Mouse (Mus musculus) cortical plate, adult 2 months (tissue): ENCODE measurements around the gene Trpv2. TPM values are rescaled to one million over a fixed set of nuclear protein-coding genes. Genes with fewer than 3 reads are reported as not detected.

Source experiments
- H3K27ac ChIP-seq: fragments of 200-500 bp; 2 replicates; pipeline ENCODE4 v1.5.1; 2012; ENCODE audit warnings: low read length, control low read depth, inconsistent platforms; ENCODE audit not compliant: insufficient read depth
- H3K4me1 ChIP-seq: fragments of 200-500 bp; 2 replicates; pipeline ENCODE4 v1.6.1; 2011; ENCODE audit warnings: low read length; ENCODE audit not compliant: control insufficient read depth, insufficient read depth
- H3K4me3 ChIP-seq: fragments of 200-500 bp; 2 replicates; pipeline ENCODE4 v1.5.1; 2011; ENCODE audit warnings: mild to moderate bottlenecking, low read length, control low read depth; ENCODE audit not compliant: insufficient read depth
- CTCF ChIP-seq: fragments of 200-500 bp; IDR thresholded peaks from 2 replicates; pipeline ENCODE4 v1.5.1; 2011; ENCODE audit warnings: mild to moderate bottlenecking, control low read depth, low read length; ENCODE audit not compliant: insufficient read depth; ENCODE audit errors: extremely low read depth
- POLR2A ChIP-seq: fragments of 200-500 bp; IDR thresholded peaks from 2 replicates; pipeline ENCODE4 v1.6.1; 2011; ENCODE audit warnings: mild to moderate bottlenecking, low read length, control low read depth; ENCODE audit not compliant: insufficient read depth; ENCODE audit errors: extremely low read depth
- polyA plus RNA-seq: library from polyadenylated mRNA; depleted of rRNA; stranded (reverse); fragments of >200 nt; gene quantifications from 2 replicates; pipeline ENCODE4 v1.2.3, GENCODE M21; 2012; rRNA removed

Gene Trpv2
- polyA plus RNA-seq: 23.4 and 23.5 TPM in 2 replicates

DNA sequence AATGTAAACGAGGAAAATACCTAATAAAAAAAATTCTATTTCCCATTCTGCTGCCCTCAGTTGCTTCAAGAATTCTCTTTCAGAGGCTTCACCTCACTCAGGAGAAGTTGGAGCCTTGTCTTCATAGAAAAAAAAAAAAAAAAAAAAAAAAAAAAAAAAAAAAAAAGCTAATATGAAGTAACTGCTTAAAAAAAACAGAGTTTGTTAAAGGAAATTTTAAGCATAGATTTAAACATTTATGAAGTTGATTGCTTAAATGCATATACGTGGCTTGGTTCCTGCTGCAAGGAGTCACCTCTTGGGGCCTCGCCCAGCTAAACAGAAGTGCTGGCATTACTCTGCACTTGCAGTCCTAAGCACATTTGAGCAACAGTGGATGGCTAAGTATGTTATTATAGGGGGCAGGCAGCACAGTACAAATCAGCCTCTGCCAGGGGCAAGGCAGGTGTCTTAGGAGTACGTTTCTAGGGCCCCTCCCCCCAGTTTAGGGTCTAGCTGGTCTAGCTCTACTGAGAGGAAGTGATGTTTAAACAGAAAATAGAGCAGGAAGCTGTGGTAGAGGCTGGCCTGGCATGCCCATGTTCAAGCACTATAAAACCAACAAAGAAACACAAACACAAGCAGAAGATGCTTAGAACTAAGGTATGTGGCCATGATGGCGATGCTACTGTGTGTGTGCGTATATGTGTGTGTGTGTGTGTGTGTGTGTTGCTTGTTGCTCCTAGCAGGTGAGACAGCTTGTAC is at the start of gene Trpv2:
Gene Trpv2, plus strand, starts transcription at position 528 of the 744 bp plus-strand sequence.
- TF ChIP-seq CTCF (no peak), POLR2A (no peak)
- Histone ChIP-seq H3K27ac (no peak within 1 kb of the TSS), H3K4me3 (peak within 1 kb of the TSS; percentile 63), H3K4me1 (no peaks in the 10 kb centered on the region)

DNA sequence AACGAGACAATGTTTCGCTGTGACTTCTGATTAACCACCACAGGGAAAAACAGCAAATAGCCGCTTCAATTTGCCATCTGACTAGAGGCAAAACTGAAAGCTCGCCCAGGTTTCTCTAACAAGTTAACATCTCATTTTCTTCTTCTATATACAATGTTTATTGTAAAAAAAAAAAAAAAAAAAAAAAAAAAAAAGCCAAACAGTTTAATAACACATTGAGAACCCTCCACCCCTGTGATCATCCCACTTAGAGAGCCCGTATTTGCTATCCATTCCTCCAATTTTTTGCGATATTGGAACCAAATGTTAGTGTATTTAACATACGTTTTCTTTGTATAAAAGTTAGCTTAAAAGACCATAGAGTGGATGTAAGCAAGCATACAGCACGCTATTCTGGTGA is 37.2 kb upstream of the Trpv2 start:
- no peak for TF ChIP-seq POLR2A
- no peak for TF ChIP-seq CTCF
- no peaks in the 10 kb centered on the region for H3K4me1 ChIP-seq
- H3K4me3 ChIP-seq: no peak overlapping the region
- H3K27ac ChIP-seq: no peak overlapping the region

DNA sequence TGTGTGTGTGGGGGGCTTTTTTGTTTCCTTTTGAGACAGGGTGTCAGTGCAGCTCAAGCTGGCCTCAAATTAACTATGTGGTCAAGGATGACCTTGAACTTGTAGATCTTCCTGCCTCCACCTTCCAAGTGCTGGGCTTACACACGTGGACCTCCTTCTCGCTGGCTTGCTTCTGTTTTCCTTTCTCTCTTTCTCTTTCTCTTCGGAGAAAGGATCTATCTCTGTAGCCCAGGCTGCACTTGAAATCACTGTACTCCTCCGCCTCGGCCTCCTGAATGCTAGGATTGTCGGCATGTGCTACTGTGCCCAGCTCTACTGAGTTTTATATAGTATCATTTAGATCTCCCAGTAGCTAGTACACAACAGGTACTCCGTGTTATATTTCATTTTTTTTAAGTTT is 36.7 kb upstream of the Trpv2 start:
- no peaks in the 10 kb centered on the region for H3K4me1 ChIP-seq
- no peak for TF ChIP-seq POLR2A
- TF ChIP-seq CTCF: no peak
- H3K27ac ChIP-seq: no peak overlapping the region
- no peak overlapping the region; the same call in 1 of the 2 replicates for H3K4me3 ChIP-seq

DNA sequence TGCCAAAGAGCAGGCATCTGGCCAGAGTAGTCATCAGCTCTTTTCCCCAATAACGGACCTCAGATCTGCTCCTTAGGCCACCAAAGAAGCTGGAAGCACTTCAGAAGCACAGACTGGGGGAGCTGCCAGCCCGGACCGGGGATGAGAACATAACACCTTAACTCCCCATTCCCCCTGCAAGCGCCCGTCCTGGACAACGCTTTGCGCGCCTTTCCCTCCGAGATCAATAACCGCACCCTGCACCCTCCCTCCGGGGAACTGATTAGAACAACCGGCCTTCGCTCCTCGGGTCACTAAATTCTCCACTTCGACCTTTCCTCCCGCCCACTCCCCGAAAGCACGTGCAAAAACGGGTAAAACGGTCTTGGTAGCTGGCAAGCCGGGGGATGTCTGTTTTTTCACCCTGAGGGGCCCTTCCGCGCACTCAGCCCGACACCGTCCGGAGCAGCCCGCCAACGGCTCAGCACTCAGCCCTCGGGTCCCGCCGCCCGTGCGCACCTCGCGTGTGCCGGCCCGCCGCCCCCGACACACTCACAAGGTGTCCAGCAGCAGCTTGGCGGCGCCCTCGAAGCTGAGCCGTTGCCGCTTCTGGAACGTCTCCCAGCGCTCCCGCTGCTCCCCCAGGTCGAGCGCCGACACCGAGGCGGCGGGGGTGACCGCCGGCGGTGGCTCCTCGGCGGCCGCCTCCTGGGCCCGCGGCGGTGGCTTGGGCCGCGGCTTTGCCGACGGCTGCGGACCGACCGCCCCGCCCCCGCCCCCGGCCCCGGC is 35.8 kb upstream of the Trpv2 start:
- Histone ChIP-seq H3K4me1 (no peaks in the 10 kb centered on the region), H3K4me3 (peak overlapping the region; percentile 53), H3K27ac (peak overlapping the region; percentile 65; the same call in 1 of the 2 replicates)
- no peak for TF ChIP-seq CTCF
- no peak for TF ChIP-seq POLR2A

DNA sequence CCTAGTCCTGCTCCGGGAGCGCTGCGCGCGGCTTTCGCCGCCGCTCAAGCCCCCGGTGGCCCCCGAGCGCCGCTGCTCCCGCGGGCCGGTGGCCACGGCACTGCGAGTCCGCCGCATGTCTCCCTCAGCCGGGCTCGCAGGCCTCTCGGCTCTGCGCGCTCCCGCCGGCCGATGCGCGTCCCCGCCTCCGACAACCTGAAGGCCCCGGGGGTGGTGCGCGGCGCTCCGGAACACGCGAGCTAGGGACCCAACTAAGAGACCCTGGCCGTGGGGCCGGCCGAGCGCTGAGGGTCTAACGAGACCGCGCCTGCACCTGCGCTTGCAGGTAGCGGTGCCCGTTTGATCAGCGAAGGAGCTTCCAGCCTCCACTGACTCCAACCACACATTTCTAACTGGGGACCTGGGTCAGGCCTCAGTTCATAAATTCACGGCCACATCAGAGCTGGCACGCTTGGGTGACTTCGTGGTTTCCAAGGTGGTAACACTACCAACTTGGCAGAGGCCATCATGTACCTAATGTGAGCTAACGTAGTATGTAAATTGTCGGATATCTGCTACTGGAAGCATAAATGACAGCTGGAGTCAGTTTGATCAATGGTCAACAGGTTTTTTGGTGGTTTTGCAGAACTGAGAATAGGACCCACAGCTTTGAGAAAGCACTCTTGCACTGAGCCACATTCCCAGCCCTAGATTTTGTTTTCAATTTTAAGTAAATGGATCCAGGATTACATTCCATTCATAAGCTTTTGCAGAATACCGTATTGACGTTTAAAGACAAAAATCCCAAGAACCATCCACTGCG is 35.0 kb upstream of the Trpv2 start, which contains the start of gene Cenpv:
Gene Cenpv, minus strand, starts transcription at position 173 of the 802 bp plus-strand sequence.
- TF ChIP-seq CTCF (no peak), POLR2A (no peak)
- H3K4me3 ChIP-seq: peak within 1 kb of the TSS; percentile 53
- no peaks in the 10 kb centered on the region for H3K4me1 ChIP-seq
- H3K27ac ChIP-seq: peak within 1 kb of the TSS; percentile 65

DNA sequence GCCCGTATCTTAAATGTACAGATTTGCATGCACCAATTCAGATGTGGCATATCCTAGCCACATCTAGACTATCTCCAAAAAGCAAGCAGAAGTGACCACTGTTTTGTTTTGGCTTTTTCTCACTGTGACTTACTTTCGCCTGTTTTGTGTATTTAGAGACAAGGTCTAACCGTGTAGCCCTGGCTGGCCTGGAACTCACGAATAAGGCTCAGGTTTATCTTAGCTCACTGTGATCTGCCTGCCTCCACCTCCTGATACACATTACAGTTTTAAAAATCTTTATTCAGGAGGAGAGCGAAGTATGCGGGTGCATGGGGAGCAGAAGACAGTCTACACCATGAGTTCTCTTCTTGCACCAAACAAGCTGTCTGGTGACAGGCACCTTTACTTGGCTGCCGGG is 34.1 kb upstream of the Trpv2 start:
- Histone ChIP-seq H3K27ac (no peak overlapping the region), H3K4me3 (no peak overlapping the region), H3K4me1 (no peaks in the 10 kb centered on the region)
- TF ChIP-seq POLR2A (no peak), CTCF (no peak)

DNA sequence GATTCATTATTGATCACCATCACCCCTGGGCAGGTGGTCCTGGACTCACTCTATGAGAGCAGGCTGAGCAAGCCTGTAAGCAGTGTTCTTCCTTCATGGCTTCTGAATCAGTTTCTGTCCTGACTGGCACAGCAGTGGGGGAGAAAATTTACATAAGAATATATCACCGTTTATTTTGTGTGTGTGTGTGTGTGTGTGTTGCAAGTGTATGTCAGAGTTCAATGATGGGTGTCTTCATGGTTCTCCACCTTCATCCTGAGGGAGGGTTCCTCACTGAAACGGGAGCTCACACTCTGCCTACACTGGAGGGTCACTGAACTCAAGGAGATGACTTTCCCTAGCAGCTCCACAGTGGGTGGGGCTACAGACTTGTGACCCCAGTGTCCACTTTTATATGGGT is 33.3 kb upstream of the Trpv2 start:
- no peak overlapping the region for H3K27ac ChIP-seq
- H3K4me3 ChIP-seq: no peak overlapping the region
- TF ChIP-seq POLR2A (no peak), CTCF (no peak)
- no peaks in the 10 kb centered on the region for H3K4me1 ChIP-seq

DNA sequence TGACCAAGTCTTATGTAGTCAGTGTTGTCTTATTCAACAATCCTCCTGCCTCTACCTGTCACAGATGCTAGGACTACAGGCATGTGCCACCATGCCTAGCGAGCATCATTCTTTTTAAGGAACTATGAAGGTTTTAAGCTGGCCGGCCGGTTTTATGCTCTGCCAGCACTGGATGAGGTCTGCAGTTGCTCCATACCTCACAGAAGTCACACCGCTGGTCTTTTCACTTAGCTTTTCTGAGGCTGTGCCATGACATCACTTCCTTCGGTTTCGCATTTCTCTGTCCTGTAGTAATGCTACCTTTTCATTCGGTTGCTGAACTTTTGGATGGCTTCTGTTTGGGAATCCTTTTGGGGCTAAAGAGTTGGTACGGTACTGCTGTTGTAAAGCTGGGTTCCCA is 32.7 kb upstream of the Trpv2 start:
- H3K27ac ChIP-seq: no peak overlapping the region
- H3K4me3 ChIP-seq: no peak overlapping the region
- TF ChIP-seq POLR2A (no peak), CTCF (no peak)
- no peaks in the 10 kb centered on the region for H3K4me1 ChIP-seq

- H3K4me1 ChIP-seq: no peaks in the 10 kb centered on the region
- H3K4me3 ChIP-seq: no peak overlapping the region
- TF ChIP-seq POLR2A (no peak), CTCF (no peak)
- no peak overlapping the region for H3K27ac ChIP-seq
These were observed 30.3 kb upstream of the Trpv2 start for GRCm38 (mm10) chr11:62543991-62544390.
